Mouse (Mus musculus): Measurements from ENCODE around the gene Srek1ip1. TPM values are rescaled to one million over a fixed set of nuclear protein-coding genes. Genes with fewer than 3 reads are reported as not detected.

Gene Srek1ip1
- 11.1 and 11.9 TPM in 2 replicates for polyA plus RNA-seq (2012; rRNA removed; ENCODE audit: low replicate concordance)

DNA sequence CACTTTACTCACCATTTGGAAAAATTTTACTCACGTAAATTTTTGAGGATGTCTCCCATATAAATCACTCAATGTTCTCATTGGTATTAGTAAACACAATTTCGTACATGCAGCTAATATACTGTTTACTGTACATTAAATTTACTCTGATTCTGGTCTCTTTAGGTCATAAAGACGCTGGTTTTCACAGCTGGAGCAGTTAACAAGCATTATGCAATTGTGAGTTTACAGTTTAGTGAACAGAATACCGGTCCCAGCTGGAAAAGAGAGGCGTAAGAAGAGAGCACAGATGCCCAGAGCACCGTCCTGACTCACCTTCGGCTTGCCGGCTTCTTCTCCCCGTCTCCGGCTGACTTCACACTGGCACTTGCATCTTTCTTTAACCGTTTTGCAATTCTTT is at the start of gene Srek1ip1:
Srek1ip1 (plus strand) TSS at position 301 of the 400 bp plus-strand sequence.

DNA sequence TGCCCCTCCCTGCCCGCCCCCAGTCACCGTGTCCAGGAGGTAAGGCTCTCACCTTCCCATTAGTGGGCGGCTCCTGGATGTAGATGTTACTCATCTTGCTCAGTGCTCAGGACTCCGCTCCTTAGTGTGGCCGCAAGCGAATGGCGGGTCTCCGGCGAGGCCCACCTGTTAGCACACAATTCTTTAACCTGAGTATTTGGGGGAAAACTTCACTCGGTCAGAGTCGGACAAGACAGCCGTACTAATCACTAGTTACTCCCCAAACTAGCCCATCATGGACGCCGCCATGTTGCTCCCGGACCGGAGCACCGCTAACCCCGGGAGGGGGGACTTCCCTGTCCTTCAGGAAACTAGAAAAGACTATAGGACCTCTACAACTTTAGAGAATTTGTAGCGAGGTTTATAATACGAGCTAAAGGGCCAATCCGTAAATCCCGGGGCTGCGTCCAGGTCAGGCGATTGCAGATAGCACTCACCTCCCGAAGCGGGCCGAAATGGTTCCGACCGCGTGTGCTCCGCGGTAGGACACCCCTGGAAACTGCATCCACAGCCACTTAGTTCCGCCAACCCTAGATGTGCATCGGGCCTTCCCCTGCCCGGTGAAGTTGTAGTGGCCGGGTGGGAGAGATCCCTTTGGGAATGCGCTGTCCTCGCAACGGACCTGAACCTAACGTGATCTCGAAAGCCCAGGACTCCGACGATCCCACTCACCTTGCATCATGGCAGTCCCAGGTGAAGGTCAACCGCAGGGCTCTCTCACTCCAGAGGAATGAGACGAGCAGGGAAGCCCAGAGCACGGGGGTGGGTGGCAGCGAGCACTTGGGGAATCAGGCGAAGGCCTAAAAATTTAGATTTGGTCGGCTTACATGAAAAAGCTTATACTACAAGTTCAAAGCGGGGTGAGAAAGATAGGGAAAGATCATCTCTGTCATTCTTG is 24.6 kb downstream of the Srek1ip1 start, which contains the start of gene Cwc27:
Cwc27 (minus strand) TSS at position 508 of the 937 bp plus-strand sequence.

DNA sequence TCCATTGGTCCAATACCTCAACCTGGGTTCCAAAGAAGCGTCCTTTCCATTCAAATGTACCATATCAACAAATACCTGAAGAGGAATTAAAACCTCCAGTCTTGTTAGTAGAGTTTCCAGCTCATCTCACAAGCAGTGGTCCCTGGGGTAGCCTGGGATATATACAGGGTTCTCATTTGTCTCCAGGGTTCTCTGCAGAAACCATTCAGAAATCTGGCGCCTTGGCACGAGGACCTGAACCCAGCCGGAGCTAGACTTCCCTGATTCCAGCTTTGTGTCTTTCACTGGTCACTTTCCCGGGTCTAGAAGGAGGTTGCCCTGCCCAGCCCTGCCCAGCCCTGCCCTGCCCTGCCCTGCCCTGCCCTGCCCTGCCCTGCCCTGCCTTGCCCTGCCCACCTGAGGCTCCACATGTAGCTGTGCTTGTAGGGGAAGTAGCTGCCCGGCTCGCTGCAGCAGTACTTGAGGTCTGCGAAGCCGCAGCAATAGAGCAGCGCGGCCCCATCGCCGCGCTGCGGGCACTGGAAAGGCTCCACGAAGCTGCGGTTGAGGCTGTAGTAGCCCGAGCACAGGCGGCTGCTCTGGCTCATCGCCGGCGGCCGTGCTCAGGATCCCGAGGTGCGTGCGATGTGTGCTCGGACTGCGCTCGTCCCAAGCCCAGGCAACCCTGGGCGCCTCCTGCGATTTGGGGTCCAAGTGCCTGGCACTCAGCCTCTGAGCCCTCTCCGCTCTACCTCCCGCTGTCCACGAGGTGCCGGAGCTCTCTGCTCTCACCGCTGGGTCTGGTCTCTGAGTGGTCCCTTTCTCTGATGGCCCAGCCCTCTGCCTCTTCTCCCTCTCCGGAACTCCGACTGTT is 71.1 kb downstream of the Srek1ip1 start, which contains the start of gene Shisal2b:
Shisal2b (minus strand) TSS at position 767 of the 853 bp plus-strand sequence.

Other genes with a start within 250 kb of the Srek1ip1 start
- 7.1 and 9.2 TPM in 2 replicates for gene Cwc27, start 24.7 kb downstream of the Srek1ip1 start, polyA plus RNA-seq (2012; rRNA removed; ENCODE audit: low replicate concordance)
- not detected in 2 replicates for gene Shisal2b, start 71.4 kb downstream of the Srek1ip1 start, polyA plus RNA-seq (2012; rRNA removed; ENCODE audit: low replicate concordance)